Mouse (Mus musculus) left cerebral cortex, adult 2 months (tissue): ENCODE results near the gene Prkce. TPM values are rescaled to one million over a fixed set of nuclear protein-coding genes. Genes with fewer than 3 reads are reported as not detected.

Experiments
- DNase-seq, 2 experiments: peaks; one replicate each; pipeline ENCODE4 v3.0.0; 2021 to 2022; ENCODE audit warnings: low spot score in 2 of 2, mixed read lengths in 1 of 2; ENCODE audit errors: extremely low spot score in 1 of 2
- H3K27ac ChIP-seq: fragments of 200-600 bp; 2 replicates; pipeline ENCODE4 v1.8.1; 2022
- H3K4me3 ChIP-seq: fragments of 200-600 bp; 2 replicates; pipeline ENCODE4 v1.8.1; 2022
- CTCF ChIP-seq: fragments of 200-600 bp; IDR thresholded peaks from 2 replicates; pipeline ENCODE4 v1.8.1; 2022; ENCODE audit warnings: antibody characterized with exemption, mild to moderate bottlenecking, moderate library complexity
- intact Hi-C: fragments of 180-260 bp; cut with DNase I; formaldehyde crosslinking; loops from one replicate; pipeline ENCODE4 v1.15.1; 2025
- total RNA-seq, 2 experiments: library from RNA; stranded (reverse); gene quantifications; 2 replicates each; pipeline ENCODE4 v1.2.3; 2021

The Prkce gene
- total RNA-seq, 2 experiments from 2014 or later = 277 to 284 TPM

DNA sequence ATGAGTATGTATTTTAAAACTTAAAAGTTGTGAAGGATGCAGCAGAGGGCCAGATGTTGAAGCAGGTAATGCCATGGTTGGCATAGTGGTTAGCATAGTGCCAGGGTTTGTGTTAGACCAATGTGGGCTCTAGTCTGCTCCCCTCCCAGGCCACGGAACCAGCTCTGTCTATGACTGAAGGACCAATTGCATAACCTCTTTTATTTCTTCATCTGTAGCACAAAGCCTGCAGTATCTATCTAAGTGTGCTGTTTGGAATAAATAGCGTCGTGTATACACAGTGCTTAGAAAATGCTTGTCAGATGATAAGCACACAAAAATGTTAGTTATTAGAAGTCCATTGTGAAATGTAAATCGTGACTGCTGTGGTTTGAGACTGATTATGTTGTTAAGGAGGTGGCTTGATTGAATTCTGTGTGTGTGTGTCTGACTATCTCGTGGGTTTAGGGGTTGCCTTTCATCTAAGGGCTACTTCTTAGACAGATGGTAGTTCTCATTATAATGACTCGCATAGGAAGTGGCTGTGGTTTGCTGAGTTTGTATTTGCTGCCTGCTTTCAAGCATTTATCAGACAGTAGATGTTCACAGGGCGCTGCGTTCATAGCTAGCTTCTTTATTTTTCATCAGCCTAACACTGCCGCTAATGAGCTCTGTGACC lies 17.1 kb downstream of the Prkce start:
- no peak for TF ChIP-seq CTCF
- H3K27ac ChIP-seq = no peak overlapping the region
- intact Hi-C loops = loop anchor here (2.0 kb wide), 1 partner anchor 30 kb away; no protein-coding TSS in a partner anchor
- DNase-seq = no peak
- no peak overlapping the region for H3K4me3 ChIP-seq

- H3K27ac ChIP-seq = no peak overlapping the region
- TF ChIP-seq CTCF = no peak
- intact Hi-C loops = loop anchor here (2.0 kb wide), 1 partner anchor 29 kb away; no protein-coding TSS in a partner anchor
- DNase-seq = no peak
- H3K4me3 ChIP-seq = no peak overlapping the region
Measured at GRCm38 (mm10) chr17:86185584-86185983, 18.0 kb downstream of the Prkce start.

DNA sequence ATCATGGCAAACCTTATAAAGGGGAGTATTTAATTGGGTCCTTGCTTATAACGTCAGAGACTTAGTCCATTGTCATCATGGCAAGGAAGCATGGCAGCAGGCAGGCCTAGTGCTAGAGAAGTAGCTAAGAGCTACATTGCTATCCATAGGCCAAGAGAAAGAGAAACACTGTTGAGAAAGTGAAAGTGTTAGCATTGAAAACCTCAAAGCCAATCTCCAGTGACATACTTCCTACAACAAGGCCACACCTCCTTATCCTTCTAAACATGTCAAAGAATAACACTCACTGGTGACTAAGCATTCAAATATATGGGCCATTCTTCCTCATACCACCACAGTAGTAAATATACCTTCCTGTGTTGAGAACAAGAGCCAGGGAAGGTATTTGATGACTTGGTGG lies 20.2 kb downstream of the Prkce start:
- intact Hi-C loops = no loop called here
- no peak for TF ChIP-seq CTCF
- Histone ChIP-seq H3K4me3 (no peak overlapping the region), H3K27ac (no peak overlapping the region)
- DNase-seq = no peak

GRCm38 (mm10) chr17:86193979-86194378 lies 26.4 kb downstream of the Prkce start:
- H3K27ac ChIP-seq = no peak overlapping the region
- intact Hi-C loops = no loop called here
- no peak overlapping the region for H3K4me3 ChIP-seq
- no peak for TF ChIP-seq CTCF
- no peak for DNase-seq

DNA sequence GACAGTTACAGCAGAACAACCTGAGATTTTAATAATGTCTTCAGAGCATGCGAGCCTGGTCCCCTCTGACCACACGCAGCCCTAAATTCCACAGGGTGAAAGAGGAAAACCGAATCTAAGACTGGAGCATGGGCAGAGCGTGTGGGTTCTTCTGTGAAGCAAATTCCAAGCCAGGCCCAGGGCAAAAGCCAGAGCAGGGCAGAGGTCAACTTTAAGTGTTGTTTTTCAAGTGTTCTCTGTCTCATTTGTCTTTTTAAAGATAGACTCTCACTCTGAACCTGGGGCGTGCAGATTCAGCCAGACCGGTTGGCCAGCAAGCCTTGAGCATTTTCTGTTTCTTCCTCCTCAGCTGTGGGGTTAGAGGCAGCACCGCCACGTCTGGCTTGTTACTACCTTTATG lies 27.3 kb downstream of the Prkce start:
- no peak overlapping the region for H3K27ac ChIP-seq
- no peak for DNase-seq
- TF ChIP-seq CTCF = no peak
- H3K4me3 ChIP-seq = no peak overlapping the region
- intact Hi-C loops = no loop called here

GRCm38 (mm10) chr17:86198496-86199465 lies 31.2 kb downstream of the Prkce start:
- intact Hi-C loops = no loop called here
- Histone ChIP-seq H3K4me3 (no peak overlapping the region), H3K27ac (no peak overlapping the region)
- TF ChIP-seq CTCF = no peak
- no peak for DNase-seq

DNA sequence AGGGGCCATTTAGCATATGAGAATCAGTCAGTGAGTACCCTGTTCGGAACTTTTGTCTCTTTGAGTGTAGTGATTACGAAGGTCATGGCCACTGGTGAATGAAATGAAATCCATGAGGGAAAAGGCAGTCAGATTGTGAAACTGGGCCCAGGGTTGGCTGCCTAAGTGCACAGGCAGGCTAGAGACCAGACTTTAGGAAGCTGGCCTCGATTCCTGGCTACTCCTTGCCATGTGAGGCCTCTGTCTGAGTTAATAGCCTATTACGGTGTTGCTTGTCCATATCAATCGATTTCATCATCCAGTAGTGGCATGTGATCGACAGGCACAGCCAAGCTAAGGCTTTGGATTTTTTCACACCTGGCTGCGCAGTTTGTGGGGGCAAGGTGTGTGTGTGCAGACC lies 34.4 kb downstream of the Prkce start:
- no peak overlapping the region for H3K27ac ChIP-seq
- intact Hi-C loops = no loop called here
- no peak overlapping the region for H3K4me3 ChIP-seq
- TF ChIP-seq CTCF = no peak
- no peak for DNase-seq

- no peak for TF ChIP-seq CTCF
- no peak overlapping the region for H3K27ac ChIP-seq
- DNase-seq = no peak
- H3K4me3 ChIP-seq = no peak overlapping the region
- intact Hi-C loops = no loop called here
Measured at GRCm38 (mm10) chr17:86202972-86203371, 35.4 kb downstream of the Prkce start.

GRCm38 (mm10) chr17:86203531-86204450 lies 36.2 kb downstream of the Prkce start:
- no peak for DNase-seq
- Histone ChIP-seq H3K4me3 (no peak overlapping the region), H3K27ac (no peak overlapping the region)
- intact Hi-C loops = no loop called here
- no peak for TF ChIP-seq CTCF

DNA sequence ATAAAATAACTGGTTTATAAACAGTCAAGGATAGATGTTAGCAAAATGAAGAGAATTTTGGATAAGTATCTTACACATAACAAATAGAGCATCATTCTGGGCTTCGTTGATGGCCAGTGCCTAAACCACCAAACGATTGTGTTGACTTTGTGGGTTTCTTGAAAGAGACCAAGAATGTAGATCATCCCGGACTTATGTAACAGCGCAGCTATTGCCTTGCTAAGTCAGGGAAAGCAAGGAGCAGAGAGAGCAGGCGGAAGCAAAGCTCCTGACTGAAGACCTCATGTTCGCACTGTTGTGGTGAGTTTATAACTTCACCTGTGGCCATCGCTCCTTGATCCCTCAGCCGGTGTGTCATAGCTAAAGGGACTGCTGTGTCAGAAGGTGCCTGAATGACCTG lies 38.7 kb downstream of the Prkce start:
- TF ChIP-seq CTCF = no peak
- H3K27ac ChIP-seq = no peak overlapping the region
- intact Hi-C loops = no loop called here
- no peak overlapping the region for H3K4me3 ChIP-seq
- no peak for DNase-seq

DNA sequence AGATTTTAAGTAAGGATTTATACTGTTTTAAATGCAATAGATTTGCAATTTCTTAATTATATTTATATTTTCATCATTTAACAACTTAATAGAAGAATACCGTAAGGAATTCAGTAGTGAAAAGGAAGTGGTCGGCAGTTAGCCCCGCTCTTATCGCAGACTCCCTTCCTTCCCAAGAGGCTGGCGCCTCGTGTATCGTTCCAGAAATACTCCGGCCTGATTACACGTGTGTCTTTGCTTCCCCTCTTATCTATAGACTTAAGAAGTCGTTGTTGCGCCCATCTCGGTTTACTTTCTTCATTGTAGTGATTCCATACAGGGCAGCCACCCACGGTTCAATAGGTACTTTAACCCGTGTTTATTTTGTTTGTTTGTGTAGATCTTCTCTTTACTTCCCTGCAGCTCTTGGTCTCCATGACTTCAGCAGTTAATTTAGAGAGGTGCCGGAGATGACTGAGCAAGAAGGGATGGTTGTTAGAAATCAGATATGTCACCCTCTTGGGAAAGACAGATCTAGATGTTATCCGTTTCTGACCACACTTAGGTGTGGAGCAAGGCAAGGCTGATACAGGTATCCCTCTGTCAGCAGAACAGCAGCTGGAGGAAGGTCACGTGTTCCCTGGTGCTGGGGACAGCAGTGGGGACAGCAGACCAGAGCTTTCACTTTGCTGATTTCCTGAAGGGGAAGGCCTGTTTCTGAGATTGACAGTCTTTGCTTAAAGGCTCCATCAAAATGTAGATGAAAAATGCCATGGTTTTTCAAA lies 40.7 kb downstream of the Prkce start:
- intact Hi-C loops = no loop called here
- DNase-seq = no peak
- Histone ChIP-seq H3K4me3 (no peak overlapping the region), H3K27ac (no peak overlapping the region)
- no peak for TF ChIP-seq CTCF
